Mouse (Mus musculus) neural tube, embryonic 12.5 days (tissue): Measurements from ENCODE around the gene Nxph4. TPM values are rescaled to one million over a fixed set of nuclear protein-coding genes. Genes with fewer than 3 reads are reported as not detected.

Experiments used
- ATAC-seq: fragments of 200-750 bp; cut with Nextera tagmentation; 2 replicates; pipeline ENCODE4 v1.8.0; 2017; ENCODE audit warnings: low read depth, mild to moderate bottlenecking, moderate TSS enrichment, moderate library complexity; ENCODE audit not compliant: low FRiP score
- H3K27ac ChIP-seq: fragments of 300-500 bp; sonication (generic); 2 replicates; pipeline ENCODE4 v1.5.1; 2016
- H3K27me3 ChIP-seq: fragments of 300-500 bp; sonication (generic); replicated peaks from 2 replicates; pipeline ENCODE4 v1.6.1; 2016; ENCODE audit warnings: mild to moderate bottlenecking
- H3K36me3 ChIP-seq: fragments of 300-500 bp; sonication (generic); 2 replicates; pipeline ENCODE4 v1.6.1; 2016; ENCODE audit warnings: mild to moderate bottlenecking
- H3K4me1 ChIP-seq: fragments of 300-500 bp; sonication (generic); 2 replicates; pipeline ENCODE4 v1.6.1; 2016
- H3K4me2 ChIP-seq: fragments of 300-500 bp; sonication (generic); replicated peaks from 2 replicates; pipeline ENCODE4 v1.6.1; 2016; ENCODE audit warnings: mild to moderate bottlenecking
- H3K4me3 ChIP-seq: fragments of 300-500 bp; sonication (generic); 2 replicates; pipeline ENCODE4 v1.5.1; 2016
- H3K9ac ChIP-seq: fragments of 300-500 bp; sonication (generic); 2 replicates; pipeline ENCODE4 v1.6.1; 2016; ENCODE audit warnings: mild to moderate bottlenecking
- H3K9me3 ChIP-seq: fragments of 300-500 bp; sonication (generic); 2 replicates; pipeline ENCODE4 v1.6.1; 2016; ENCODE audit warnings: mild to moderate bottlenecking
- WGBS: fragments of 180-500 bp; shearing (Covaris S2); methylation state at CpG from one replicate; pipeline ENCODE4 v1.1.7; 2016; 5-methylcytosine and 5-hydroxymethylcytosine counted together
- polyA plus RNA-seq: library from polyadenylated mRNA; unstranded; fragments of >200 nt; fragmentation: Nextera tagmentation; extraction: Ambion mirVana; gene quantifications from 2 replicates; pipeline ENCODE4 v1.2.1, GENCODE M21; 2016

Gene Nxph4
- polyA plus RNA-seq, 1 experiment from 2014 or later = 112 TPM

DNA sequence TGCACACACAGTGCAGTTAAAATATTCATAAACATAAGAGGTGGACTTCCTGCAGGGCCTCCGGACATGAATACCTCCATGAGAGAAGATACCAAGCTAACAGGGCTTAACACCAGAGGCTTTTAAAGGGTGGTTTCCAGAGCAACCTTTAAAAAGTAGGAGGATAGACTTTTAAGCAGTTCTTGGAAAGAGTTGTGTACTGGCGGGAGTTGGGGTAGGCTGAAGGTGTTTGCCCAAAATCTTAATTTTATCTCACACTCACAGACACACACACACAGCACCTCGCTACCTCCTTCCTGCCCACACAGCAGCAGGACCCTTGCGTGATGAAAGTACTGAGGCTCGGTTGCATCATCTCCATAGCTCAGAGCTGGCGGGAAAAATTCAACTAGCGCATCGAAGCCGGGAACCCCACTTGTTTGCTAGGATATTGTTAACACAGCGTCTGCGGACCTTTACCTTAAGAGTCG is 12.7 kb downstream of the Nxph4 start:
- peak overlapping the region; percentile 54 for H3K9ac ChIP-seq
- H3K27me3 ChIP-seq = peaks cover 43% of the 10 kb centered on the region
- peaks cover 29% of the 10 kb centered on the region for H3K36me3 ChIP-seq
- peak; percentile 5; the same call in 1 of the 2 replicates for ATAC-seq
- H3K4me1 ChIP-seq = peaks cover 56% of the 10 kb centered on the region
- 10% methylated on average over 12 of the region's 12 CpGs for WGBS
- H3K4me2 ChIP-seq = peak overlapping the region; percentile 85
- H3K9me3 ChIP-seq = no peaks in the 10 kb centered on the region
- no peak overlapping the region for H3K27ac ChIP-seq
- peak overlapping the region; percentile 54 for H3K4me3 ChIP-seq

DNA sequence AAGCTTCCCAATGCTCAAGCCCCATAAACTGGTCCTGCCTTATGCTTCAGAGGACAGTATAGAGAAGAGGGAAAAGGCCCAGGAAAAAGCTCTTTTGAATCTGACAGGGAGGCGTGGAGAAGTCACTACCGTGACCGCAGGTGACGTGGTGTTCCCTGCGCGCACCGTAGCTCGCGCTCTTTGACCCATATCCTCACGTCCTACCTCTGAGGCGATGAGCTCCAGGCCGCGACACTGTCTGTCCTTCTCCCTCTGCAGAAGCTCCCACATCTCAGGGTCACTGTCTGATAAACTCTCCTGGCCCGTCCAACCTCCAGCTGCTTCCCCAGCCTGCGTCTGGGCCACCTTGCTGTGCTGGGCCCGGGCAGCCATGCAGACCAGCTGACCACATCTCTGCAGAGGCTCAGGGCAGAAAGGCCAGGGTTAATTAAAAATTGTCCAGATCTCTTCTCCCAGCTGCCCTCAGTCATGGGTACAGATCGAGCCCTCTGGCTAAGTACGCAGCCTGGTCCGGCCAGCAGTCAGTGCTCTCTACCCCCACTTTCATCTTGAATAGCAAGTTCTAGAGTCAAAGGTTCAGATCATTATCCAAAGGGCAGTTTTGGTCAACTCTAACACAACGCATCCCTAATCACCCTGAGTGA is 13.5 kb downstream of the Nxph4 start:
- H3K27ac ChIP-seq = no peak overlapping the region

DNA sequence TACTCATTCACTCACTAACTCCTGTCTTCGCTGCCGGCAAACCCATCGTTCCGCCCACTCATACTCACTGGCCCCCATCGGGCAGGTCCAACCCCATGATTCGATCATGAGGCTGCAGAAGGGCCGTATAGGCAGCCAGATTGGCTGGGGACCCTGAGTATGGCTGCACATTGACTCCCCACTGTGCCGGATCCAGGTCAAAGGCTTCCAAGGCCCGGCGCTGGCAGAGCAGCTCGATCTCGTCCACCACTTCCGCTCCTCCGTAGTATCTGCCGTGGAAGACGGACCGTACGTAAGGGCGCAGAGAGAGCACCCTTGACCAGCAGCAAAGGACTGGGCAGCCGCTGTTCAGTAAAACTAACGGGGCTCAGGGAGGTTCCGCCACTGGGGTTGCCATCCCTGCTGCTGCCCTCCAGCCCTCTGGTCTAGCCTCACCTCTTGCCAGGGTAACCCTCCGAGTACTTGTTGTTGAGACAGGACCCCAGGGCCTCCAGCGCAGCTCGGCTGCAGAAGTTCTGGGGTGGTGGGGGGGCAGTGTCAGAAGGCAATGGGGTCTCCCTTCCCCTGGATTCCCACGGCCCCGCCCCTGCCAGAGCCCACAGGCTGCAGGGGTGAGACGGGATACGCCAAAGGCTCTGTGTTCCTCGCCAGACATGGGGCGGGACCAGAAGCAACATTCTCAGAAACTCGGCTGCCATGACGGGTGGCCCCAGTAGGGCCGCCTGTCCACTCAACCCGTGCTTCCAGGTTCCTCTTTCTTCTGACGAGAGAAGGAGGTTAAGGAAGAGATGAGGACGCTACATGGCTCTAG is 14.3 kb downstream of the Nxph4 start:
- 93% methylated on average over 37 of the region's 37 CpGs for WGBS
- H3K9ac ChIP-seq = no peak overlapping the region
- H3K4me1 ChIP-seq = peaks cover 56% of the 10 kb centered on the region
- no peaks in the 10 kb centered on the region for H3K9me3 ChIP-seq
- ATAC-seq = no peak
- H3K27ac ChIP-seq = no peak overlapping the region
- peaks cover 37% of the 10 kb centered on the region for H3K27me3 ChIP-seq
- no peak overlapping the region for H3K4me2 ChIP-seq
- no peak overlapping the region for H3K4me3 ChIP-seq
- H3K36me3 ChIP-seq = peaks cover 29% of the 10 kb centered on the region

More for the DNA sequence above, 13.5 kb downstream of the Nxph4 start:
- Histone ChIP-seq H3K4me2 (peak overlapping the region; percentile 85), H3K4me3 (peak overlapping the region; percentile 14; the same call in 1 of the 2 replicates), H3K9me3 (no peaks in the 10 kb centered on the region), H3K36me3 (peaks cover 29% of the 10 kb centered on the region), H3K27me3 (peaks cover 37% of the 10 kb centered on the region), H3K9ac (no peak overlapping the region), H3K4me1 (peaks cover 56% of the 10 kb centered on the region)
- ATAC-seq = no peak
- WGBS = 86% methylated on average over 20 of the region's 20 CpGs

DNA sequence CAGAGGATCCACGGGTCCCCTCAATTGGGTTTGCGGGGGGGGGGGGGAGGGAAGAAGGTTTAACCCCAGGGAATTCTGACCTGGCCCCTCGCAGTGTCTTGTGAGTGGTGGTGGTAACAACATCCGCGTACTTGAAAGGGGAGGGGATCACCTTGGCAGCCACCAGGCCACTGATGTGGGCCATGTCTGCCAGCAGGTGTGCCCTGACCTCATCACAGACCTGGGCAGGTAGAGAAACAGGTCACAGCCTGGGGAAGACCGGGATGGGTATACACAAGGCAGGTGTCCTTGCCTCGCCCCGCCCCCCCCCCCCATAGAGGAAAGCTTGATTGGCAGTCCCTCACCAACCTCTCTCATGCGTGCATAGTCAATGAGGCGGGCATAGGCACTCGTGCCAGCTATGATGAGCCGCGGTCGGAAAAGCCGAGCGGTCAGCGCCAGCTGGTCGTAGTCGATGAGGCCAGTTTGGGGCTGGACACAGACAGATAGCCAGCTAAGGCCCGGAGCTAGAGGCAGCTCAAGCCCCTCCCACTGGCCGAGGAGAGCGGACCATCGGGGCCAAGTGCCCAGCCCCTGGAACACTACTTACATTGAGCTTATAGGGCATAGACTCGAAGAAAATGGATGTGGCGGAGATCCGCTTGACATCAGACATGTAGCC is 15.2 kb downstream of the Nxph4 start:
- ATAC-seq = no peak
- Histone ChIP-seq H3K4me2 (no peak overlapping the region), H3K9ac (no peak overlapping the region), H3K36me3 (peaks cover 29% of the 10 kb centered on the region), H3K4me3 (no peak overlapping the region), H3K27me3 (peaks cover 37% of the 10 kb centered on the region), H3K27ac (no peak overlapping the region), H3K9me3 (no peaks in the 10 kb centered on the region), H3K4me1 (peaks cover 56% of the 10 kb centered on the region)
- 93% methylated on average over 25 of the region's 26 CpGs for WGBS

DNA sequence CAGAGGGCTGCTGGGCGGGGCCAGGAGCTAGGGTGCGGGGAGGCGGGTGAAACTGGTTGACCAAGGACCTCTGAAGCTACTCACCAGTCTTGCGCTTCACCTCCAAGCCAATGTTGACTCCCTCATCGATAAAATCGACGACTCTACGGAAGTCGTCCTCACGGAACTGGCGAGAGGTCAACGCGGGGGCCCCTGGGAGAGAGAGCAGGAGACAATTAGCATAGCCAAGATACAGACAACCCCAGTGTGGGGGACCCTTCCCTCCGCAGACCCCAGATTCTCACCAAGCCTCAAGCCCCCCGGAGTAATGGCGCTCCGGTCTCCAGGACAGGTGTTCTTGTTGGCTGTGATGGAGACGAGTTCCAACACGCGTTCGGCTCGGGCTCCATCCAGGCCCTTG is 16.4 kb downstream of the Nxph4 start:
- Histone ChIP-seq H3K27me3 (peaks cover 38% of the 10 kb centered on the region), H3K36me3 (peaks cover 29% of the 10 kb centered on the region), H3K4me2 (no peak overlapping the region), H3K9ac (no peak overlapping the region), H3K4me3 (no peak overlapping the region), H3K4me1 (peaks cover 68% of the 10 kb centered on the region), H3K9me3 (no peaks in the 10 kb centered on the region), H3K27ac (no peak overlapping the region)
- WGBS = 95% methylated on average over 22 of the region's 22 CpGs
- no peak for ATAC-seq

DNA sequence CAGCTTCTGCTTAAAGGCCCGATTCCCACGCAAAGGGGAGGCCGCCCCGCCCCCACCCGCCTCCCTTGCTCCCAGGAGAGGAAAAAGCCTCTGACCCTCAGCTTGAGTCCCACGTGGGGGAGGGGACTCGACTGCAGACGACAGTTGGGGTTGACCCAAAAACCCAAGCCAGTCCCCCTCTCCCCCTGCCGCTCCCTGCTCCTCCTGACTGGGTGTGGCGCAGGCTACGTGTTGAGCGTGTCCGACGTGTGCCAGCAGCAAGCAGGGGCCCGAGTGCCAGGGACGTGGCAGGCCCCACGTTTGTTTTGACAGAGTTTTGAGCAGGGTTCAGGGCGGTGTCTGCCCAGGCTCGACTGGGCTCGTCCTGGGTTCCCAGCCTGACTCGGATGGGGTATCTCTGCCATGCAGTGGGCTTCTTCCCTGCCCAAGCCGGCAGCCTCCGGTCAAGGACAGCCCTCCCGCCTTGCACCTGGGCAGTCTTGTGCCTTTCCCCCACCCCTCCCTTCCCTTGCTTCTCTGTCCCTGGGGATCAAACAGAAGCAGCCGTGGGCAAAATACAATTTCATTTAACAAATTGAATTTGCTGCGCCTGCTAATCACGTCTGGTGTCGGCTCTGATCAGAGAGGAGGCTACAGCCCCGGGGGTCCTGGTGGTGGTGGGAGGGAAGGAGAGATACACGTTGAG is 17.6 kb downstream of the Nxph4 start:
- H3K36me3 ChIP-seq = peaks cover 29% of the 10 kb centered on the region
- 6% methylated on average over 30 of the region's 30 CpGs for WGBS
- H3K4me1 ChIP-seq = peaks cover 76% of the 10 kb centered on the region
- H3K27me3 ChIP-seq = peaks cover 41% of the 10 kb centered on the region
- peak overlapping the region; percentile 49 for H3K4me2 ChIP-seq
- no peak overlapping the region for H3K27ac ChIP-seq
- no peak overlapping the region for H3K4me3 ChIP-seq
- no peak for ATAC-seq
- no peaks in the 10 kb centered on the region for H3K9me3 ChIP-seq
- H3K9ac ChIP-seq = no peak overlapping the region; the same call in 1 of the 2 replicates

DNA sequence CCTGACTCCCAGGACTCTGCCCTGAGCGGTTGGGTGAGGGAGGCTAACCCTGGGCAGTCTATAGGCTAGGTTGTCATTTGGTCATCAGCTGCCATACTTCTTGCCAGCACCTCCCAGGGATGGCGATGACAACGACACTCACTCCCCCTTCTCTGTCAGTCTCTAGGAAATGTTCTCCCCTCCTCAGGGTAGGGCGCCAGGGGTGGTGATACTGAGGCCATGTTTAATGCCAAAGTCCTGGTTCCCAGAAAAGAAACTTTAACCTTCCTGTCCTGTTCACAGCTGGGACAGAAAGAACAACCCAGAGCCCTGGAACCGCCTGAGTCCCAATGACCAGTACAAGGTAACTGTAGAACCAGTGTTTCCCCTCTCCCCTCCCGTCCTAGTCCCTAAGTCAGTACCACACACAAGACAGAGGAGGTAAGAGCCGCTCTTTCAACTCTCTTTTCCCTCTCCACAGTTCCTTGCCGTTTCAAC is 18.3 kb downstream of the Nxph4 start:
- peaks cover 29% of the 10 kb centered on the region for H3K36me3 ChIP-seq
- H3K9ac ChIP-seq = no peak overlapping the region
- ATAC-seq = no peak
- peak overlapping the region; percentile 49 for H3K4me2 ChIP-seq
- no peak overlapping the region for H3K27ac ChIP-seq
- 12% methylated on average over 8 of the region's 8 CpGs for WGBS
- no peaks in the 10 kb centered on the region for H3K9me3 ChIP-seq
- H3K4me3 ChIP-seq = no peak overlapping the region
- peaks cover 46% of the 10 kb centered on the region for H3K27me3 ChIP-seq
- peaks cover 76% of the 10 kb centered on the region for H3K4me1 ChIP-seq

DNA sequence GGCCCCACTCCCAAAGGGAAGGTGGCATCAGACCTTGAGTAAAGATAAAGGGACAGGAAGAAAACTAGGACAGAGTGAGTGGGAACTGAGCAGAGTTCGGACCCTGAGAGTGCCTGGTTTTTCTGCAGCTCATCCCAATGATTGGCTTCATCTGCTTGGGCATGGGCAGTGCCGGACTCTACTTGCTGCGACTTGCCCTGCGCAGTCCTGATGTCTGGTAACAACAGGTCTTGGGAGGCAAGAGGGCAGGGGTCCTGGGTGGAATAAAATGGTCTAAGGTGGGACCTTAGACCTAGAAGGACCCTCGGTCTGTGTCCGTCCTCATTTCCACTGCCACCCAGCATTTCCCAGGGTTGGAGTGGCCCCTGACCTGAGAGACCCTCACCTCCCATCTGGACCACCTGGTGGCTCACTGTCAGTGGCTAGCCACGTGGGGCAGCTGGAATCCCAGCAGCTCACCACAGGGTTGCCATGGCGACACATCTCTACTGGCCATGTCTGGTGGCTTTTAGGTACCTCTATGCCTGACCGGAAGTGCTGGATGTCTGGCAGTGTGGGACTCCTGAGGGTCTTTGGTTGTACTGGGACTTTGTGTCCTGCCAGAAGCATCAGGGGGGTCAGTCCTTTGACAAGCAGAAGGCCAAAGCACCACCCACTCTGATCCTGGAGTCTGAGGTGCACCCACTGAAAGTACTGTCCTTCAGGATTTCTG is 18.9 kb downstream of the Nxph4 start:
- H3K9me3 ChIP-seq = no peaks in the 10 kb centered on the region
- no peak overlapping the region for H3K27ac ChIP-seq
- no peak overlapping the region for H3K9ac ChIP-seq
- WGBS = 24% methylated on average over 9 of the region's 9 CpGs
- peaks cover 28% of the 10 kb centered on the region for H3K36me3 ChIP-seq
- H3K4me3 ChIP-seq = no peak overlapping the region
- 0 out of 2 replicates have a peak overlapping the region, but pooled peaks have one; percentile 20 for H3K4me2 ChIP-seq
- ATAC-seq = no peak
- H3K4me1 ChIP-seq = peaks cover 76% of the 10 kb centered on the region
- H3K27me3 ChIP-seq = peaks cover 51% of the 10 kb centered on the region

DNA sequence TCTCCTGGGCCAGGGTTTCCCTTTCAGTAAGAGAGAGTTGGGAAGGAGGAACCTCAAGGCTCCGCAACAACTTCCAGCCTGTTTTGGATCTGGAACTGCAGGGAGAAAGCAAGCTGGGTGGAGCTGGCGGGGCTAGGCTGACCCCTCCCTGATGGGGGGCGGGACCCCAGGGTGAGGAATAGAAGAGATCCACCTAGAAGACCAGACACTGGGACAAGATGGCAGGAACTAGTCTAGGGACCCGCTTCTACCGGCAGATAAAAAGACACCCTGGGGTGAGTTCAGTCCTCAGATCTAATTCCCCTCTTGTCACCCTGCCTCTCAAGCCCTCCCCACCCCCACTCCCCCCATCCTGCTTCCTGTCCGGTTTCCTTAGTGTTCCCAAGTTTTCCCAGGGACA is 19.6 kb downstream of the Nxph4 start, which contains the start of gene Ndufa4l2:
TSS of gene Ndufa4l2 (plus strand) at position 204 of the 400 bp plus-strand sequence.
- Histone ChIP-seq H3K4me2 (peak within 1 kb of the TSS; percentile 76), H3K9ac (no peak within 1 kb of the TSS), H3K36me3 (peaks cover 21% of the 10 kb centered on the region), H3K9me3 (no peaks in the 10 kb centered on the region), H3K27me3 (peaks cover 57% of the 10 kb centered on the region), H3K27ac (no peak within 1 kb of the TSS), H3K4me1 (peaks cover 80% of the 10 kb centered on the region), H3K4me3 (0 out of 2 replicates have a peak within 1 kb of the TSS, but pooled peaks have one; percentile 7)
- 14% methylated on average over 6 of the region's 6 CpGs for WGBS
- ATAC-seq = no peak

DNA sequence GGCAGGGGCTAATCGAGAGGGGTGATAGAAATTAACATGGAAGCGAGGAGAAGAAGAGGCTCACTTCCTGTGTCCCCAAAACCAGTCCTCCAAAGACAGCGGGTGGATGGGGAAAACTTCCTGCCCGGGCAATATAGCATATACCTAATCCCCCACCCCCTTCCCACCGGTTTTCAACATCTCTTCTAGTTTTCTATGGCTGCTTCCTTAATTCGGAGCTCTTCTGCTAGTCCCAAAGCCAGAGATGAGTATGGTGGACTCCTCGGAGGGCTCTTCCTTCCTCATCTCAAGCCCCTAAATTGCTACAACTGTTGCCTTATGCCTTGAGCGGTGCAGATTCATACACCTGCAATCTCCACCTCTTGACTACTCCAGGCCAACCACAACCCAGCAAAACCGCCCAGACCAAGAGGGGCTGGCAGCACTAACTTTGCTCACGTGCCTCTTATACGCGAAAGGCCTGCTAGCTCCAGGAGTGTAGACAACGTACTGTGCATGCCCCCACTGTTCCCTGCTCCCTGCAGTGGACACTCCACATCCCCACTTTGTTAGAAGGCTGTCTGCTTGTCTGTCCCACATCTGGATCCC is 20.2 kb downstream of the Nxph4 start:
- no peaks in the 10 kb centered on the region for H3K9me3 ChIP-seq
- WGBS = 12% methylated on average over 13 of the region's 13 CpGs
- no peak overlapping the region for H3K9ac ChIP-seq
- H3K4me2 ChIP-seq = peak overlapping the region; percentile 76
- peaks cover 86% of the 10 kb centered on the region for H3K4me1 ChIP-seq
- peaks cover 61% of the 10 kb centered on the region for H3K27me3 ChIP-seq
- no peak overlapping the region for H3K27ac ChIP-seq
- H3K4me3 ChIP-seq = no peak overlapping the region
- peaks cover 18% of the 10 kb centered on the region for H3K36me3 ChIP-seq
- no peak for ATAC-seq
